Comparison of ENCODE assay signal across 8 mouse cellular contexts in the genomic region with DNA sequence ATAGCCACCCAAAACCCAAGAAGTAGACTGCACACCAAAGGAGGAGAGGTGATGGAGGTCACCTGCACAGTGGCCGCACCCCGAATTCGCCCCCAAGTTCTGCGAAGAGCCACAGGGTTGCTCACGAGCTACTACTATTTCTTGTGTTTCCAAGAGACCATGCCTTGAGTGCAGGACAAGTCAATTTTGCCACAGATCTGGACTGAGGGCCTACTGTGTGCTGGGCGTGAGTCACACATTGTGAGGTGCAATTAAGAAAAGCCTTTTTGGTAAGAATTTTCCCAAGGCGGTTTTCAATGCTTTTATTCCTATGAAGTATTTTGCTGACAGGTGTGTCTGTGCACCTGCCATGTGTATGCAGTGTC. TPM values are rescaled to one million over a fixed set of nuclear protein-coding genes. Genes with fewer than 3 reads are reported as not detected.
DNase-seq lines count a peak whose midpoint lies in the region; ATAC-seq and TF ChIP-seq lines count a peak whose summit lies in the region.

No protein-coding gene starts in this region.

- ATAC-seq in megakaryocyte, adult 5-6 weeks (ENCODE audit: poor library complexity, severe bottlenecking), result no peak
- ATAC-seq in liver, embryonic 12.5 days, result no peak
- ATAC-seq in stomach, postnatal 0 days (ENCODE audit: low FRiP score, low TSS enrichment), result no peak
- no peak for ATAC-seq in erythroblast, adult 5-6 weeks (replicated peaks; ENCODE audit: low FRiP score, poor library complexity, severe bottlenecking)

- H3K27me3 ChIP-seq in megakaryocyte, embryonic 14.5 days (replicated peaks), result peaks cover 29% of the 10 kb centered on the region
- H3K27me3 ChIP-seq in liver, embryonic 12.5 days (replicated peaks), result peaks cover 33% of the 10 kb centered on the region
- no peaks in the 10 kb centered on the region for H3K27me3 ChIP-seq in stomach, postnatal 0 days (ENCODE audit: control insufficient read depth, insufficient read depth, low read length)

- H3K36me3 ChIP-seq in megakaryocyte, embryonic 14.5 days (replicated peaks; ENCODE audit: low read length), result no peaks in the 10 kb centered on the region
- no peaks in the 10 kb centered on the region for H3K36me3 ChIP-seq in liver, embryonic 12.5 days
- no peaks in the 10 kb centered on the region for H3K36me3 ChIP-seq in stomach, postnatal 0 days (ENCODE audit: control insufficient read depth, insufficient read depth, low read length)

- WGBS in liver, embryonic 12.5 days (ENCODE audit: insufficient replicate concordance), result 41% methylated on average over 7 of the region's 7 CpGs
- WGBS in stomach, postnatal 0 days, result 34% methylated on average over 7 of the region's 7 CpGs

- TF ChIP-seq EP300 in stomach, postnatal 0 days (optimal IDR thresholded peaks at IDR 0.05), result no peak

- H3K4me1 ChIP-seq in megakaryocyte, embryonic 14.5 days, result peaks cover 14% of the 10 kb centered on the region
- H3K4me1 ChIP-seq in liver, embryonic 12.5 days, result no peaks in the 10 kb centered on the region
- H3K4me1 ChIP-seq in stomach, postnatal 0 days (replicated peaks; ENCODE audit: control insufficient read depth, insufficient read depth), result no peaks in the 10 kb centered on the region

- no peak overlapping the region for H3K9ac ChIP-seq in liver, embryonic 12.5 days
- no peak overlapping the region for H3K9ac ChIP-seq in stomach, postnatal 0 days (ENCODE audit: low read length)

- TF ChIP-seq CTCF in gastrocnemius, adult 2 months (IDR thresholded peaks at IDR 0.05), result no peak
- TF ChIP-seq CTCF in stomach, postnatal 0 days (IDR thresholded peaks at IDR 0.05; ENCODE audit: low read depth), result no peak

- intact Hi-C loops in gastrocnemius, adult 2 months (cut with DNase I), result loop anchor here (5.0 to 10.0 kb wide), 2 partner anchors 54 to 204 kb away; partner anchors contain the start of genes Dbf4 and Slc25a40
- intact Hi-C loops in gastrocnemius, postnatal 14 days (cut with DNase I; ENCODE audit: low total_unique reads), result no loop called here

- peak overlapping the region; percentile 85 for H3K4me3 ChIP-seq in gastrocnemius, adult 2 months
- H3K4me3 ChIP-seq in megakaryocyte, embryonic 14.5 days (replicated peaks), result peak overlapping the region; percentile 88
- peak overlapping the region; percentile 54 for H3K4me3 ChIP-seq in liver, embryonic 12.5 days
- H3K4me3 ChIP-seq in stomach, postnatal 0 days (ENCODE audit: low read depth, low read length), result peak overlapping the region; percentile 60

- H3K27ac ChIP-seq in gastrocnemius, adult 2 months, result peak overlapping the region; percentile 76; the same call in 1 of the 2 replicates
- H3K27ac ChIP-seq in liver, embryonic 12.5 days, result no peak overlapping the region
- no peak overlapping the region for H3K27ac ChIP-seq in stomach, postnatal 0 days (replicated peaks)

- H3K4me2 ChIP-seq in liver, embryonic 12.5 days, result peak overlapping the region; percentile 65
- peak overlapping the region; percentile 93 for H3K4me2 ChIP-seq in stomach, postnatal 0 days (replicated peaks; ENCODE audit: low read depth)

- peaks cover 16% of the 10 kb centered on the region for H3K9me3 ChIP-seq in megakaryocyte, embryonic 14.5 days
- H3K9me3 ChIP-seq in liver, embryonic 12.5 days (replicated peaks), result no peaks in the 10 kb centered on the region
- no peaks in the 10 kb centered on the region for H3K9me3 ChIP-seq in stomach, postnatal 0 days (ENCODE audit: control insufficient read depth, low read length)

- no peak for DNase-seq in gastrocnemius, adult 2 months
- DNase-seq in gastrocnemius, postnatal 14 days, result no peak
- no peak for DNase-seq in stomach, postnatal 0 days (ENCODE audit: low spot score)
- no peak for DNase-seq in frontal cortex, postnatal 25 days (ENCODE audit: low spot score in 2 of 2)

RNA-seq across cellular contexts. Expression of gene Adam22, which starts 0.3 kb away (rescaled TPM):
- total RNA-seq in gastrocnemius, adult 2 months (2021), result 1 to 10 TPM; 1.6 to 2.8 TPM
- 1 to 10 TPM; 4.3 to 4.8 TPM for total RNA-seq in gastrocnemius, postnatal 14 days (2021)
- polyA plus RNA-seq in megakaryocyte, embryonic 14.5 days (2012; ENCODE audit: insufficient read depth, low replicate concordance), result 0.03 TPM in 1 of 2 replicates, not detected in the other
- total RNA-seq in megakaryocyte, adult 5-6 weeks (2015), result 0.40 TPM in 1 of 2 replicates, not detected in the other
- 0.04 and 0.18 TPM in 2 replicates for total RNA-seq in megakaryocyte, adult 5-6 weeks (2017)
- polyA plus RNA-seq in liver, embryonic 12.5 days (2016; fragmentation: Nextera tagmentation; extraction: Ambion mirVana), result 0.56 and 0.93 TPM in 2 replicates
- 2.5 and 2.6 TPM in 2 replicates for polyA plus RNA-seq in stomach, postnatal 0 days (2015; fragmentation: Nextera tagmentation; extraction: Ambion mirVana)
- total RNA-seq in erythroblast, adult 5-6 weeks (2015; ENCODE audit: low replicate concordance), result 1.2 and 4.6 TPM in 2 replicates
- total RNA-seq in erythroblast, adult 5-6 weeks (2017; ENCODE audit: low replicate concordance), result 0.51 and 0.70 TPM in 2 replicates

RNA-seq across cellular contexts. Expression of gene Dbf4, which starts 54.2 kb away (rescaled TPM):
- under 1 TPM; 0.36 to 0.79 TPM for total RNA-seq in gastrocnemius, adult 2 months (2021)
- 1 to 10 TPM; 2.6 to 2.9 TPM for total RNA-seq in gastrocnemius, postnatal 14 days (2021)
- 1.2 and 7.8 TPM in 2 replicates for polyA plus RNA-seq in megakaryocyte, embryonic 14.5 days (2012; ENCODE audit: insufficient read depth, low replicate concordance)
- total RNA-seq in megakaryocyte, adult 5-6 weeks (2015), result 65.6 and 69.3 TPM in 2 replicates
- total RNA-seq in megakaryocyte, adult 5-6 weeks (2017), result 70.4 and 73.1 TPM in 2 replicates
- 41.9 and 46.2 TPM in 2 replicates for polyA plus RNA-seq in liver, embryonic 12.5 days (2016; fragmentation: Nextera tagmentation; extraction: Ambion mirVana)
- 9.5 and 10.6 TPM in 2 replicates for polyA plus RNA-seq in stomach, postnatal 0 days (2015; fragmentation: Nextera tagmentation; extraction: Ambion mirVana)
- total RNA-seq in erythroblast, adult 5-6 weeks (2015; ENCODE audit: low replicate concordance), result 25.5 and 27.7 TPM in 2 replicates
- 43.4 and 45.2 TPM in 2 replicates for total RNA-seq in erythroblast, adult 5-6 weeks (2017; ENCODE audit: low replicate concordance)

RNA-seq across cellular contexts. Expression of gene Slc25a40, which starts 54.3 kb away (rescaled TPM):
- total RNA-seq in gastrocnemius, adult 2 months (2021), result 1 to 10 TPM; 3.3 to 4.5 TPM
- total RNA-seq in gastrocnemius, postnatal 14 days (2021), result 1 to 10 TPM; 3.5 to 3.9 TPM
- 0.57 and 0.73 TPM in 2 replicates for polyA plus RNA-seq in megakaryocyte, embryonic 14.5 days (2012; ENCODE audit: insufficient read depth, low replicate concordance)
- total RNA-seq in megakaryocyte, adult 5-6 weeks (2015), result 6.4 and 10.2 TPM in 2 replicates
- 5.5 and 5.6 TPM in 2 replicates for total RNA-seq in megakaryocyte, adult 5-6 weeks (2017)
- polyA plus RNA-seq in liver, embryonic 12.5 days (2016; fragmentation: Nextera tagmentation; extraction: Ambion mirVana), result 5.3 TPM in 2 replicates
- polyA plus RNA-seq in stomach, postnatal 0 days (2015; fragmentation: Nextera tagmentation; extraction: Ambion mirVana), result 6.5 and 7.1 TPM in 2 replicates
- 6.7 and 11.7 TPM in 2 replicates for total RNA-seq in erythroblast, adult 5-6 weeks (2015; ENCODE audit: low replicate concordance)
- total RNA-seq in erythroblast, adult 5-6 weeks (2017; ENCODE audit: low replicate concordance), result 5.7 and 12.5 TPM in 2 replicates

Comparison
In these comparisons a context has a peak if more than half of its experiments do, and no peak if none do; other contexts are left out.
1. RNA of gene Dbf4, which starts 54.2 kb away (total RNA-seq): 65.6 to 73.1 TPM in megakaryocyte, adult 5-6 weeks and 25.5 to 45.2 TPM in erythroblast, adult 5-6 weeks; 2.6 to 2.9 TPM in gastrocnemius, postnatal 14 days and 0.36 to 0.79 TPM in gastrocnemius, adult 2 months; every median in the first group is over 4 times any median in the second.
2. Peak in every context shown above with its lines, with median percentiles within 50 percentile points of each other: H3K4me3 ChIP-seq.